Mouse (Mus musculus): ENCODE measurements around the gene Dnajb5.

Gene Dnajb5

DNA sequence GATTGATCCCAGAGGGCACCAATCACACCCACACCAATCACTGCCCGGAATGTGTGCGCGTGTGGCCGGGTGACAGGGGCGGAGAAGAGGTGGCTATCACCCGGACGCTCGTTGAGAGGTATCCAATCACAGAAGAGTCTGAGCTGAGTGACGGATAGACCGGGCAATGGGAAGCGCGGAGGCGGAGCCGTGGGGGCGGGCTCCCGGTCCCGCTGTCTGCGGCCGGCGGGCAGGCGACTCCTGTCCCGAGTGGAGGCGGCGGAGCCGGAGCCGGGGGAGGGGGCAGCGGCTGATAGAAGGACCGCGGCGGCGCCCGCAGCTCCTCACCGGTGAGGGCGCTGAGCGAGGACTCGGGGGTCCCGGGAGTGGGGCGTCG lies at the start of gene Dnajb5:
Gene Dnajb5 (plus strand): TSS at position 139 of the 376 bp plus-strand sequence.
- peak; percentile 91 for DNase-seq (ENCODE audit: low read depth, low spot score)

DNA sequence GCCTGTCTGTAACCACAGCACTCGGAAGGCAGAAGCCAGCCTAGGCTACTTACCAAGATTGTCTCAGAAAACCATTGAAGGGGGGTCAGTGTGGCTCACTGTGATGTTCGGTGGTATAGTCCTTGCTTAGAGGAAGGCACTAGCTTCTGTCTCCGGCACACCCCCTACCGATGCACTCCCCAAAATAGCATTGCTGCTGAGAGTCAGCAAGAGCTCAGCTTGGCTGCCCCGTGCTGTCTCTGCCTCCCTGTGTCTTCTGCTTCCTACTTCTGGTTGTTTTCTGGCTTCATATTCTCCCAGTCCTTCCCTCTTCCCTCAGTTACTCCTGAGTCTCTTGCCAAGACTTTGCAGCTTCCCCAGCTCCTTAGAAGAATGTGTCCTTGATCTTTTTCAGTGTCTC lies 48.7 kb upstream of the Dnajb5 start:
- DNase-seq (ENCODE audit: low read depth, low spot score), result no peak

- no peak for DNase-seq (ENCODE audit: low read depth, low spot score)
These were observed 47.4 kb upstream of the Dnajb5 start for GRCm38 (mm10) chr4:42902174-42902573.

- no peak for DNase-seq (ENCODE audit: low read depth, low spot score)
These were observed 46.9 kb upstream of the Dnajb5 start for GRCm38 (mm10) chr4:42902730-42903129.

DNA sequence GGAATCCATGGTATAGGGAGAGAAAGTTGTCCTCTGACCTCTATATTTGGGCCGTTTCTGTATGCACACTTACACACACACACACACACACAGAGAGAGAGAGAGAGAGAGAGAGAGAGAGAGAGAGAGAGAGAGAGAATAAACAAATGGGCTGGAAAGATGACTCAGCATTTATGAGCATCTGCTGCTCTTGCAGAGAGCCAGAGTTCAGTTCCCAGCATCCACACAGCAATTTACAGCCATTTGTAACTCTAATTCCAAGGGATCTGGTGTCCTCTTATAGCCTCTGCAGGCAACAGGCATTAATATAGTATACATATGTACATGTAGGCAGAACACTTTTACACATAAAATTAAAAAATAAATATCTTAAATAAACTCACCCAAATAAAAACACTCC lies 45.7 kb upstream of the Dnajb5 start:
- no peak for DNase-seq (ENCODE audit: low read depth, low spot score)

GRCm38 (mm10) chr4:42904523-42904922 lies 45.1 kb upstream of the Dnajb5 start:
- DNase-seq (ENCODE audit: low read depth, low spot score), result no peak

GRCm38 (mm10) chr4:42904966-42905365 lies 44.6 kb upstream of the Dnajb5 start:
- DNase-seq (ENCODE audit: low read depth, low spot score), result no peak

DNA sequence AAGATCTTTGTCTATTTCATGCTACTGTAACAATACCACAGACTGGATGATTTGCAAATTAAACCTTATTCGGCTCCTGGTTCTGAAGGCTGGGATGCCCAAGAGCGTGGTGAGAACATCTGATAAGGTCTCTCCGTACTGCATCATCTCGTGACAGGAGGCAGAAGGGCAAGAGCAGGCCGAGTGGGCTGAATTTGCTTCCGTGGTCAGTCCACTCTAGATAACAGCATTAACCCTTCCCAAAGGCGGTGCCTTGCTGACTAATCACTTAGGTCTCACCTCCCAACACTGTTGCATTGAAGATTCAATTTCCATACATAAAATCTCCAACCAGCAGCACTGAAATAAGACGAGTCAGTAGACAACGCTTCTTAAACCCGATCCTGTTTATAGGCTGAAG lies 36.2 kb upstream of the Dnajb5 start:
- no peak for DNase-seq (ENCODE audit: low read depth, low spot score)

- no peak for DNase-seq (ENCODE audit: low read depth, low spot score)
These were observed 34.3 kb upstream of the Dnajb5 start for GRCm38 (mm10) chr4:42915311-42915710.

DNA sequence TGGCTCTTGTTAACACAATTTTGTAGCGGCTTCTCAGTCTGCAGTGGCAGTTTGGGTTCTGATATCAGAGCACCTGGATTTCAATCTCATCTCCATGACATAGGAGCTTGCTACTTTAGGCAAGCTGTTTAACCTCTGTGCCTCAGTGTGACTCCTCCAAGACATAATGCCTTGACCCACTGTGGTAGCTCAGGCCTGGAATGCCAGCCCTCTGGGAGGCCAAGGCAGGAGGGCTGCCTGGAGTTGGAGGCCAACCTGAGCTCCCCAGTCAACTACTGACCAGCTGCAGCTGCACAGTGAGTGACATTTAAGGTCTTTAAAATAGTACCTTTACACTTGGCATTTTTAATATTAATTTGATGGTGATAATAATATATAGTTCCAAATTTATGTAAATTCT lies 33.6 kb upstream of the Dnajb5 start:
- no peak for DNase-seq (ENCODE audit: low read depth, low spot score)

DNA sequence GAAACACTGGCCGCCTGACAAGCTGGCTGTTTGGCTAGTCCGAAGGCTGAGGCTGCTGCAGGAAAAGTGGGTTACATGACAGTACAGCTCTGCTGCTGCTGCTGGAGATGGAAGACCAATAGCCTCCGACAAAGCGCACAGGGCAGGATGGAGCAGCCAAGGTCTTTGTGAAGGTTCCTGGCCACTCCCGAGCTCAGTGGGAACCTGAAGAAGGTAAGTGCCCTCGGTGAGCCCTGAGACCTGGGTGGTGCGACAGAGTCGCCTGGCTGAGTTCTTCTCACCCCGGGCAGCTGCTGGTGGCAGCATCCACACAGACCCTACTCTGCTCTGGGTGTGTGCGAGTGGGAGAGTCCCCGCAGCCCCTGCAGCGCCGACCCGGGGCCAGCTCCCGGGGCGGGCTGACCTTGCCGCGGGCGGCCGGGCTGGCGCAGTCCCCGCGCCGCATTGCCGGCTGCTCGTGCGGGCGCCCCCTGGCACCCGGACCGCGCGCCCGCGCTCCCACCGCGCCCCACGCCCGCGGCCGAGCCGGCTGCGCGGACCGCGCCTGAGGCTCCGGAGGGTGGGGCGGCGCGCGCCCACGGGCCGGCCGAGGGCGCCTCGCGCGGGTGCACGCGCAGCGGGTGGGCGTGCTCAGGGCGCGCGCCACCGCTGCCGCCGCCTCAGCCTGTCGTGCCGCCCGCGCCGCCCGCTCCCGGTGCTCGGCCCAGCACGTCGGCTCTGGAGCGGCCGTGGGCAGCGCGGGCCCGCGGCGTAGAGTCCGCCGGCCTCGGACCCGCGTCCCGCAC lies 32.8 kb upstream of the Dnajb5 start, which contains the start of gene Phf24:
Gene Phf24 (plus strand): TSS at position 44 of the 785 bp plus-strand sequence.
- DNase-seq (ENCODE audit: low read depth, low spot score), result no peak

DNA sequence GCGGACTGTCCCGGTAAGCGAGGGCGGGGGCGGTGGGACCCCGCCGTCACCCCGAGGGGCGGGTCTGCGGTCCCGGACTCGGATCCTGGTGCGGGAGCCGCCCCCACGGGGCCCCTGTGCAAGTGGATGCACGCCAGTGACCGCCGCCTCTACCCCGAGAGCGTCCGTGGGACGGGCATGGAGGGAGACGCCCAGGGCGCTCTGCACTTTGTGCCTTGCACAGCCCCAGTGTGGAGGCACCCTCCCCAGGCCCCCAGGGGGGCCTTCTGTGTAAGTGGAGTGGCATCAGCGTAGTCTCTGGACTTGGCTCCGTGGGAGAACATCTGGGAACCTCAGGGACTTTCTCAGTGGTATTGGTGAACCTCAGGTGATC lies 32.2 kb upstream of the Dnajb5 start:
- DNase-seq (ENCODE audit: low read depth, low spot score), result no peak

- no peak for DNase-seq (ENCODE audit: low read depth, low spot score)
These were observed 28.9 kb upstream of the Dnajb5 start for GRCm38 (mm10) chr4:42920726-42921125.

GRCm38 (mm10) chr4:42921536-42921935 lies 28.1 kb upstream of the Dnajb5 start:
- DNase-seq (ENCODE audit: low read depth, low spot score), result no peak

DNA sequence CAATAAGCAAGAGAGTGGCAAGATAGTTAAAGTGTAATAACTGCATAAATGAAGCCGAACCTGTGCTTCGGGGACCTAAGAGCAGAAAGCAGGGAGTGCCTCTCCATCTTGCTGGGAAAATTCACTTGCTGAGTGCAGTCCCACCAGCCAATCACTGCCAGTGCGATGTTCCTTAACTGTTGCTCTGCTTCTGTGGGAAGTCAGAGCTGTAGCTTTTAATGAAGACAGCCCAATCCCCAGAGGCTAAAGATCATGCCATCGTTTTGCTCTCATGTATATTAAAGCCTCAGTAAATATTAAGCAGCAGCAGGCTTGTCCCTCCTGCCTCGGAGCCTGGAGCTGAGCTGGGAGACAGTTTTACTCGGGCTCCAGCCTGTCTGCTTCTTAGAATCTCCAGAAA lies 27.6 kb upstream of the Dnajb5 start:
- DNase-seq (ENCODE audit: low read depth, low spot score), result no peak

GRCm38 (mm10) chr4:42922461-42922860 lies 27.2 kb upstream of the Dnajb5 start:
- DNase-seq (ENCODE audit: low read depth, low spot score), result no peak

DNA sequence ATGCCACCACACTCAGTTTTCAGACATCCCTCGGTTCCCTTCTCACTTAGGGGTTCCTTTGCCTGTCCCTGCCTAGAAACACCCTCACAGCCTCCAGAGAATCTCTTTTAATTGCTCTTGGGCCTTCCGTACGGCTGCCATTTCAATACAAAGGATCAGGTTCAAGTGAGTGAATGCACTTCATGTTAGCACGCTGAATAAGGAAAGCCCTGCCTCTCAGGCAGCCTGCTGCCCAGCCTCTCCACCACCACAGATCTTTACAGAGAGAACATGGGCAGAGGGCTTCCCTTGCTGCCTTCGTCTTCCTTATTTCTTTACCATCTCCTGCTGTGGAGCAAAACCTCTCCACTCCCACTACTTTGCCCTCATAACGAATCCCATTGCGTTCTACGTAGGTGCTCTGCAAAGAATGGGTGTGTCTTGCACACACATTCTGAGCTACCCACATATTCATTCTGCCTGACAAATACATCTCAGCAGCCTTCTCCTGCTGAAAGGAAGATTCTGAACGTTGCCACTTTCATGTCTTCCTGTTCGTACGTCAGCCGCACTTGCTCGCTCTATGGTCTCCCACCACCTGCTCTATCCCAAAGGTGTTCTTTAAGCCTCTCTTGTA lies 25.4 kb upstream of the Dnajb5 start:
- no peak for DNase-seq (ENCODE audit: low read depth, low spot score)

DNA sequence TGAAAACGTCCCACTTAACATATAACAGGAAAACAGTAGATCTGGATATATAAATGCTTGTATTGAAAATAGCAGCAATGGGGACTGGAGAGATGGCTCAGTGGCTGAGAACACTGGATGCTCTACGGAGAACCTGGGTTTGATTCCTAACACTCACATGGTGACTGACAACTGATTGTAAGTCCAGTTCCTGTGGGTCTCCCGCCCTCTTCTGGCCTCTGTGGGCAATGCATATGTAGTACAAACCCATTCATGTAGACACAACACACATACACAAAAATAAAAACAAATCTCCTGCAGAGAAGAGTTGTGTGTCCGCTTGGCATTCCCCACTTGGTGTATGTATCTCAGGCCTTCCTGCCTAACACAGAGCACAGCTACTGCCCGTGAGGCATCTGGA lies 21.4 kb upstream of the Dnajb5 start:
- no peak for DNase-seq (ENCODE audit: low read depth, low spot score)

DNA sequence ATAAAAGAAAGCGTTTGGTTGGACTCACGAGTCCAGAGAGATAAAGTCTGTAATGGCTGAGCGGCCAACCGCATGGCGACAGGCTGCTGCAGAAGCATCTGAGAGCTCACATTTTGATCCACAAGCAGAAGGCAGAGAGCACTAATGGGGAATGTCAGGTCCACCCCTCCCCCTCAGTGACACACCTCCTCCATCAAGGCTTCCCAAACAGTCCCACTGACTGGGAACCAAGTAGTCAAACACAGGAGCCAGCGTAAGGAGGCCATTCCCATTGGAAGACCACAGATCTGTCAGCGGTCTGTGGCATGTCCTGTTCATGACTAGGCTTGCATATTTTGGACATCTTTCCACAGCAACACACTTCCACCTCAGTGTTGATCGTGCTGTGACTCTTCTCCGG lies 20.7 kb upstream of the Dnajb5 start:
- DNase-seq (ENCODE audit: low read depth, low spot score), result no peak

DNA sequence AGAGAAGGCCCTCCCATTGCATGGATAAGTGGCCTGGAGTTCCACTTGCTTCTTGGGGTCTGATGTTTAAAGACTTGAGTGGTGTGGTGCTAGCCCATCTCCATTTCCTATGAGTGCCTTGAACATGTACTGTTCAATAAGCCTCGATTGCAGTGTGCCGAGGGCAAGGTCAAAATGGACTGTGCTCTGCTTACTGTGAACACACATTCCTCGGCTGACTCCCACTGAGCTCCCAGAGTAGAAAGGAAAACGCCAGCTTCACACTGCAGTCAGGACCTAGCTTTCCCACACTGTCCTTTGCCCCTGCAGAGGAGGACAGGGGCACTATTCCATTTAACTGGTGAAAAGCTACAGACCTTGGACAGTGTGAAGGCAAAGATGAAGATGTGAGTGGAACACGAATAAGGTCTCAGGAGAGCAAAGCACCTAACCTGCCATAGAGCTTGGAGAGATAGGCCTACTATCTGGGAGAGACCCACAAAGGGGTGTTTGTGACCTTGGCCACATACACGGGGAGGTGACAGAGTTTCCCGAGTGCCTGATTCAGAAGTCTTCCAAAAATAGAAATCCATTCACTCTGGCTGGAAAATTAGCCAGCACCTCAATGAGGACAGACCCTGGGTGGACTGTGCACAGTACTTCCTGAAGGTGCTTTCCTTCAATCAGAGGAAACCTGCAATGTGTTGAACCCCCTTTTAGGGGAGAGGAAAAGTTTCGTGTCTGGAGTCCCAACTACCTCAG lies 17.2 kb upstream of the Dnajb5 start:
- no peak for DNase-seq (ENCODE audit: low read depth, low spot score)

DNA sequence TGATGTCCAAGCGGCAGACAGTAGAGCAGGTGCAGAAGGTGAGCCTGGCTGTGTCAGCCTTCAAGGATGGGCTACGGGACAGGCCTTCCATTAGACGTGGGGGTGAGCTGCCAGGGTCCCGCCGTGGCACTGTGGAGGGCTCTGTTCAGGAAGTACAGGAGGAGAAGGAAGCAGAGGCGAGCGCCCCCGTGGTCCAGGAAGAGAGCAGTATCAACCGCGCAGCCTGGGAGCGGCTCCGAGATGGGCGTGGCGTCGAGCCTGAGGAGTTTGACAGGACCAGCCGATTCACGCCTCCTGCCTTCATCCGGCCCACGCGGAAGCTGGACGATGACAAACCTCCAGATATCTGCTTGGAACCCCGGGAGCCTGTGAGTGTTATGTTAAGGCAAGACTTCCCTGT lies 16.0 kb upstream of the Dnajb5 start:
- DNase-seq (ENCODE audit: low read depth, low spot score), result no peak

GRCm38 (mm10) chr4:42941396-42941795 lies 8.2 kb upstream of the Dnajb5 start:
- no peak for DNase-seq (ENCODE audit: low read depth, low spot score)

DNA sequence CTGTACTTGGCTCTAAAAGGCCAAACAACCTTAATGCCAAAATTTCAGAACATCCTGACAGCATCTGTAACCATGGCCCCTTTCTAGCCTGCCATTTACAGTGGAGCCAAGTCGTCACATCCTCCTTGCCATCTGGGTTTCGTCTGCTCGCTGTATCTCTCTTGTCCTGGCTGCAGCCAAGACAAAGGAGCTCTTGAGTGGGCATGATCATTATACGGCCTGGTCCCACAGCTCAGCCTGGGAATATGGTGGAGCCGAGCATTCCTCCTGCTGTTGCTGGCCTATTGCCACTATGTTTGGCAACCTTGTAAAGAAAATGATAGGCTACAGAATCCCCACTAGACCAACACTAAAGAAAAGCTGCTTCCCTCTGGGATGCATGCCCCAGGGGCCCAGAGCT lies 6.3 kb upstream of the Dnajb5 start:
- DNase-seq (ENCODE audit: low read depth, low spot score), result no peak
